8 mouse cellular contexts compared by ENCODE assay signal in genomic region chr16:18424364-18425045, GRCm38 (mm10). TPM values are rescaled to one million over a fixed set of nuclear protein-coding genes. Genes with fewer than 3 reads are reported as not detected.
DNase-seq lines count a peak whose midpoint lies in the region; ATAC-seq and TF ChIP-seq lines count a peak whose summit lies in the region.

No protein-coding gene starts in this region.

- H3K4me3 ChIP-seq in forebrain, embryonic 15.5 days: peak overlapping the region; percentile 8; the same call in 1 of the 2 replicates
- no peak overlapping the region for H3K4me3 ChIP-seq in forebrain, embryonic 14.5 days (ENCODE audit: low read depth, low read length)
- H3K4me3 ChIP-seq in lung, postnatal 0 days (ENCODE audit: low read depth, low read length): no peak overlapping the region
- H3K4me3 ChIP-seq in heart, embryonic 15.5 days: peak overlapping the region; percentile 89
- H3K4me3 ChIP-seq in midbrain, postnatal 0 days (ENCODE audit: low read depth, low read length): no peak overlapping the region

- H3K9me3 ChIP-seq in forebrain, embryonic 15.5 days: no peaks in the 10 kb centered on the region
- no peaks in the 10 kb centered on the region for H3K9me3 ChIP-seq in forebrain, embryonic 14.5 days (replicated peaks; ENCODE audit: control insufficient read depth, low read length)
- H3K9me3 ChIP-seq in lung, postnatal 0 days (ENCODE audit: low read length): no peaks in the 10 kb centered on the region
- H3K9me3 ChIP-seq in heart, embryonic 15.5 days (replicated peaks): no peaks in the 10 kb centered on the region
- no peaks in the 10 kb centered on the region for H3K9me3 ChIP-seq in midbrain, postnatal 0 days (ENCODE audit: low read length)

- DNase-seq in forebrain, embryonic 14.5 days (ENCODE audit: low spot score): no peak
- DNase-seq in lung, postnatal 0 days (ENCODE audit: low spot score): no peak
- no peak for DNase-seq in lung, postnatal 25 days (ENCODE audit: low spot score)
- DNase-seq in midbrain, postnatal 0 days (ENCODE audit: low spot score): no peak
- DNase-seq in cerebellum, adult 9-11 months: no peak
- DNase-seq in kidney, postnatal 4 days: no peak

- H3K4me1 ChIP-seq in forebrain, embryonic 15.5 days: peaks cover 28% of the 10 kb centered on the region
- peaks cover 13% of the 10 kb centered on the region for H3K4me1 ChIP-seq in forebrain, embryonic 14.5 days (ENCODE audit: control insufficient read depth, insufficient read depth, low read length)
- peaks cover 23% of the 10 kb centered on the region for H3K4me1 ChIP-seq in lung, postnatal 0 days (ENCODE audit: insufficient read depth, low read depth, low read length)
- H3K4me1 ChIP-seq in heart, embryonic 15.5 days (replicated peaks): peaks cover 41% of the 10 kb centered on the region
- H3K4me1 ChIP-seq in midbrain, postnatal 0 days (ENCODE audit: insufficient read depth, low read length): 0 out of 2 replicates have a peak, but pooled peaks cover 8% of the 10 kb centered on the region

- H3K27ac ChIP-seq in forebrain, embryonic 15.5 days (replicated peaks): 0 out of 2 replicates have a peak overlapping the region, but pooled peaks have one; percentile 20
- no peak overlapping the region for H3K27ac ChIP-seq in forebrain, embryonic 14.5 days (ENCODE audit: low read depth, low read length)
- peak overlapping the region; percentile 39 for H3K27ac ChIP-seq in lung, postnatal 0 days (ENCODE audit: low read length)
- H3K27ac ChIP-seq in heart, embryonic 15.5 days: peak overlapping the region; percentile 64
- H3K27ac ChIP-seq in midbrain, postnatal 0 days (ENCODE audit: low read depth, low read length): 0 out of 2 replicates have a peak overlapping the region, but pooled peaks have one; percentile 18

- H3K9ac ChIP-seq in forebrain, embryonic 15.5 days (replicated peaks): no peak overlapping the region
- H3K9ac ChIP-seq in forebrain, embryonic 14.5 days (ENCODE audit: low read length): no peak overlapping the region
- H3K9ac ChIP-seq in lung, postnatal 0 days (replicated peaks; ENCODE audit: low read depth): 0 out of 2 replicates have a peak overlapping the region, but pooled peaks have one; percentile 3
- peak overlapping the region; percentile 30; the same call in 1 of the 2 replicates for H3K9ac ChIP-seq in heart, embryonic 15.5 days
- H3K9ac ChIP-seq in midbrain, postnatal 0 days (replicated peaks; ENCODE audit: low read length, poor library complexity, severe bottlenecking): peak overlapping the region; percentile 33; the same call in 1 of the 2 replicates

- no peak for TF ChIP-seq CTCF in lung, postnatal 0 days (IDR thresholded peaks at IDR 0.05)
- no peak for TF ChIP-seq CTCF in midbrain, postnatal 0 days (IDR thresholded peaks at IDR 0.05)

- TF ChIP-seq EP300 in lung, postnatal 0 days (IDR thresholded peaks at IDR 0.05): no peak

- ATAC-seq in forebrain, embryonic 15.5 days (replicated peaks): no peak
- no peak for ATAC-seq in forebrain, embryonic 14.5 days
- ATAC-seq in lung, postnatal 0 days: no peak
- ATAC-seq in heart, embryonic 15.5 days (replicated peaks; ENCODE audit: insufficient number of reproducible peaks, insufficient read depth, low FRiP score, low read depth): no peak
- no peak for ATAC-seq in midbrain, postnatal 0 days (ENCODE audit: low FRiP score)

- no peaks in the 10 kb centered on the region for H3K27me3 ChIP-seq in forebrain, embryonic 15.5 days
- H3K27me3 ChIP-seq in forebrain, embryonic 14.5 days (replicated peaks; ENCODE audit: control insufficient read depth, insufficient read depth, low read length): no peaks in the 10 kb centered on the region
- no peaks in the 10 kb centered on the region for H3K27me3 ChIP-seq in lung, postnatal 0 days (replicated peaks; ENCODE audit: insufficient read depth, low read length)
- no peaks in the 10 kb centered on the region for H3K27me3 ChIP-seq in heart, embryonic 15.5 days
- no peaks in the 10 kb centered on the region for H3K27me3 ChIP-seq in midbrain, postnatal 0 days (ENCODE audit: insufficient read depth, low read length)

- WGBS in forebrain, embryonic 15.5 days: 89% methylated on average over 11 of the region's 11 CpGs
- 91% methylated on average over 11 of the region's 11 CpGs for WGBS in forebrain, embryonic 14.5 days
- 57% methylated on average over 11 of the region's 11 CpGs for WGBS in lung, postnatal 0 days
- 64% methylated on average over 11 of the region's 11 CpGs for WGBS in heart, embryonic 15.5 days
- WGBS in midbrain, postnatal 0 days: 66% methylated on average over 11 of the region's 11 CpGs

- H3K36me3 ChIP-seq in forebrain, embryonic 15.5 days: peaks cover 12% of the 10 kb centered on the region; the same call in 1 of the 2 replicates
- 0 out of 2 replicates have a peak, but pooled peaks cover 12% of the 10 kb centered on the region for H3K36me3 ChIP-seq in forebrain, embryonic 14.5 days (ENCODE audit: control insufficient read depth, insufficient read depth, low read length)
- no peaks in the 10 kb centered on the region for H3K36me3 ChIP-seq in lung, postnatal 0 days (ENCODE audit: insufficient read depth, low read length)
- H3K36me3 ChIP-seq in heart, embryonic 15.5 days: peaks cover 14% of the 10 kb centered on the region; the same call in 1 of the 2 replicates
- 0 out of 2 replicates have a peak, but pooled peaks cover 3% of the 10 kb centered on the region for H3K36me3 ChIP-seq in midbrain, postnatal 0 days (ENCODE audit: insufficient read depth, low read length)

- H3K4me2 ChIP-seq in forebrain, embryonic 15.5 days (replicated peaks): peak overlapping the region; percentile 77; the same call in 1 of the 2 replicates
- H3K4me2 ChIP-seq in forebrain, embryonic 14.5 days (ENCODE audit: low read length): no peak overlapping the region
- peak overlapping the region; percentile 87; the same call in 1 of the 2 replicates for H3K4me2 ChIP-seq in lung, postnatal 0 days (replicated peaks; ENCODE audit: low read depth, low read length)
- peak overlapping the region; percentile 90 for H3K4me2 ChIP-seq in heart, embryonic 15.5 days
- peak overlapping the region; percentile 24; the same call in 1 of the 2 replicates for H3K4me2 ChIP-seq in midbrain, postnatal 0 days (ENCODE audit: low read depth, low read length, poor library complexity, severe bottlenecking)

RNA-seq across cellular contexts. Expression of gene Txnrd2, which starts 1.7 kb away (rescaled TPM):
- 24.2 and 26.3 TPM in 2 replicates for polyA plus RNA-seq in forebrain, embryonic 15.5 days (2015; fragmentation: Nextera tagmentation; extraction: Ambion mirVana)
- polyA plus RNA-seq in forebrain, embryonic 14.5 days (2014; fragmentation: Nextera tagmentation; extraction: Ambion mirVana): 22.0 and 23.5 TPM in 2 replicates
- polyA plus RNA-seq in lung, postnatal 0 days (2015; fragmentation: Nextera tagmentation; extraction: Ambion mirVana): 20.0 and 20.9 TPM in 2 replicates
- 35.3 and 37.7 TPM in 2 replicates for polyA plus RNA-seq in heart, embryonic 15.5 days (2015; fragmentation: Nextera tagmentation; extraction: Ambion mirVana)
- 13.3 and 22.9 TPM in 2 replicates for total RNA-seq in midbrain, postnatal 0 days (2014; rRNA removed)
- polyA plus RNA-seq in midbrain, postnatal 0 days (2015; fragmentation: Nextera tagmentation; extraction: Ambion mirVana): 38.3 and 42.6 TPM in 2 replicates

RNA-seq across cellular contexts. Expression of gene Comt, which starts 2.1 kb away (rescaled TPM):
- polyA plus RNA-seq in forebrain, embryonic 15.5 days (2015; fragmentation: Nextera tagmentation; extraction: Ambion mirVana): 83.0 and 84.4 TPM in 2 replicates
- 54.6 and 71.9 TPM in 2 replicates for polyA plus RNA-seq in forebrain, embryonic 14.5 days (2014; fragmentation: Nextera tagmentation; extraction: Ambion mirVana)
- polyA plus RNA-seq in lung, postnatal 0 days (2015; fragmentation: Nextera tagmentation; extraction: Ambion mirVana): 109 and 111 TPM in 2 replicates
- polyA plus RNA-seq in heart, embryonic 15.5 days (2015; fragmentation: Nextera tagmentation; extraction: Ambion mirVana): 113 and 129 TPM in 2 replicates
- total RNA-seq in midbrain, postnatal 0 days (2014; rRNA removed): 62.3 and 74.6 TPM in 2 replicates
- polyA plus RNA-seq in midbrain, postnatal 0 days (2015; fragmentation: Nextera tagmentation; extraction: Ambion mirVana): 95.0 and 103 TPM in 2 replicates

Comparison
In these comparisons a context has a peak if more than half of its experiments do, and no peak if none do; other contexts are left out.
1. H3K4me3 ChIP-seq: peak in forebrain, embryonic 15.5 days (single experiment) and heart, embryonic 15.5 days (single experiment); none in forebrain, embryonic 14.5 days (single experiment), lung, postnatal 0 days (single experiment) and midbrain, postnatal 0 days (single experiment).
2. H3K9ac ChIP-seq: peak in lung, postnatal 0 days (single experiment), heart, embryonic 15.5 days (single experiment) and midbrain, postnatal 0 days (single experiment); none in forebrain, embryonic 15.5 days (single experiment) and forebrain, embryonic 14.5 days (single experiment).